Mouse (Mus musculus) adrenal gland (tissue): Measurements from ENCODE around the gene Gm20683.

Source experiments
- intact Hi-C: fragments of 180-260 bp; cut with DNase I; formaldehyde crosslinking; loops from one replicate; pipeline ENCODE4 v1.15.1; 2025

The Gm20683 gene

GRCm38 (mm10) chr17:25843636-25844395, 2.3 kb upstream of the Gm20683 start:
- intact Hi-C loops = no loop called here

GRCm38 (mm10) chr17:25843122-25843521, 1.6 kb upstream of the Gm20683 start:
- intact Hi-C loops = no loop called here

GRCm38 (mm10) chr17:25842509-25842908, 946 bp upstream of the Gm20683 start:
- intact Hi-C loops = no loop called here

GRCm38 (mm10) chr17:25840519-25840918, 1.0 kb downstream of the Gm20683 start:
- intact Hi-C loops = no loop called here

- intact Hi-C loops = no loop called here
These were observed 1.9 kb downstream of the Gm20683 start for GRCm38 (mm10) chr17:25839455-25840235.

- intact Hi-C loops = no loop called here
These were observed 2.7 kb downstream of the Gm20683 start for GRCm38 (mm10) chr17:25838904-25839303.

- intact Hi-C loops = loop anchor here (2.0 kb wide), 1 partner anchor 29 kb away; no protein-coding TSS in a partner anchor
These were observed 4.0 kb downstream of the Gm20683 start for GRCm38 (mm10) chr17:25837533-25837932.

- intact Hi-C loops = loop anchor here (2.0 kb wide), 1 partner anchor 30 kb away; no protein-coding TSS in a partner anchor
These were observed 4.5 kb downstream of the Gm20683 start, which contains the start of gene Rhbdl1 for GRCm38 (mm10) chr17:25837076-25837410. Gene Rhbdl1, minus strand, starts transcription at chr17:25837295.

- intact Hi-C loops = loop anchor here (2.0 kb wide), 1 partner anchor 30 kb away; no protein-coding TSS in a partner anchor
These were observed 5.0 kb downstream of the Gm20683 start for GRCm38 (mm10) chr17:25836397-25837075.

GRCm38 (mm10) chr17:25835816-25836215, 5.7 kb downstream of the Gm20683 start:
- intact Hi-C loops = loop anchor here (2.0 kb wide), 1 partner anchor 31 kb away; no protein-coding TSS in a partner anchor

- intact Hi-C loops = no loop called here
These were observed 6.3 kb downstream of the Gm20683 start for GRCm38 (mm10) chr17:25835301-25835700.

- intact Hi-C loops = no loop called here
These were observed 6.9 kb downstream of the Gm20683 start for GRCm38 (mm10) chr17:25834595-25835222.

GRCm38 (mm10) chr17:25833961-25834594, 7.5 kb downstream of the Gm20683 start:
- intact Hi-C loops = no loop called here

GRCm38 (mm10) chr17:25833291-25833663, 8.3 kb downstream of the Gm20683 start, which contains the start of gene Stub1:
Gene Stub1, minus strand, starts transcription at chr17:25833404.
- intact Hi-C loops = no loop called here

GRCm38 (mm10) chr17:25832436-25833290, 8.9 kb downstream of the Gm20683 start:
- intact Hi-C loops = no loop called here

GRCm38 (mm10) chr17:25831451-25832281, 9.9 kb downstream of the Gm20683 start:
- intact Hi-C loops = no loop called here

GRCm38 (mm10) chr17:25830806-25831431, 10.6 kb downstream of the Gm20683 start:
- intact Hi-C loops = no loop called here

GRCm38 (mm10) chr17:25830200-25830753, 11.3 kb downstream of the Gm20683 start:
- intact Hi-C loops = no loop called here
